Mouse (Mus musculus): ENCODE measurements around the gene Gba2.

The Gba2 gene

GRCm38 (mm10) chr4:43580721-43581120, 2.0 kb upstream of the Gba2 start:
- DNase-seq, result no peak

DNA sequence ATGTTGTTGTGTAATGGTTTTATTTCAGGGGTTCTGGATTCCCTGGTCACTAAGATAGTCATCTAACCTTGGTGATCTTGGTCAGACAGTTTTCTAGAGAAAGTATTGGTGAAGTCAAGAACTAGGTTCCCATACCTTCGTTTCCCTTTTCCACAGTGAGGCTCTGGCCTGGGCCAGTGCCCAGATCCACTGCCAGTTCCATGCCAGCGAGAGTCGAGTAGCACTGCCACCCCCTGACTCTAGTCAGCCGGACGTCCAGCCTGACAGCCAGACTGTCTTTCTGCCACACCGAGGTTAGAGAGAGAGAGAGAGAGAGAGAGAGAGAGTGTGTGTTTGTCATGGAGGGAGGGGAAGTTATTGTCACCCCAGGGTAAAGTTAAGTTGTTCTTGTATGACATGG, 1.1 kb upstream of the Gba2 start:
- DNase-seq, result no peak

DNA sequence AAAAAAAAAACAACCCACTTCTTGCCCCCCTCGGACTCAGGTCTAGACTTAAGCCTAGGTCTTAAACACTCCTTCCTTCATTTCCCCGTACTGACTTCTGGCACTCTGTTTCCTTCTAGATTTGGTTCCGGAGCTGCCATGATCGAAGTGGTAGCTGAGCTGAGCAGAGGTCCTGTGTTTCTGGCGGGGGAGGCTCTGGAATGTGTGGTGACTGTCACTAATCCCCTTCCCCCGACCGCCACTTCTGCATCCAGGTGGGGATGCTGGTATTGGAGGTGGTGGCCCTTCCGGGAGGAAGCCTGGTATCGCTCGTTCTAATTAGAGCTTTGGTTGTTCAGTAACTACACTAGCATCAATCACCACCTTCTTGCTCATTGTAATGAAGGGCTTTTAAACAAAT, 583 bp upstream of the Gba2 start:
- DNase-seq, result no peak

DNA sequence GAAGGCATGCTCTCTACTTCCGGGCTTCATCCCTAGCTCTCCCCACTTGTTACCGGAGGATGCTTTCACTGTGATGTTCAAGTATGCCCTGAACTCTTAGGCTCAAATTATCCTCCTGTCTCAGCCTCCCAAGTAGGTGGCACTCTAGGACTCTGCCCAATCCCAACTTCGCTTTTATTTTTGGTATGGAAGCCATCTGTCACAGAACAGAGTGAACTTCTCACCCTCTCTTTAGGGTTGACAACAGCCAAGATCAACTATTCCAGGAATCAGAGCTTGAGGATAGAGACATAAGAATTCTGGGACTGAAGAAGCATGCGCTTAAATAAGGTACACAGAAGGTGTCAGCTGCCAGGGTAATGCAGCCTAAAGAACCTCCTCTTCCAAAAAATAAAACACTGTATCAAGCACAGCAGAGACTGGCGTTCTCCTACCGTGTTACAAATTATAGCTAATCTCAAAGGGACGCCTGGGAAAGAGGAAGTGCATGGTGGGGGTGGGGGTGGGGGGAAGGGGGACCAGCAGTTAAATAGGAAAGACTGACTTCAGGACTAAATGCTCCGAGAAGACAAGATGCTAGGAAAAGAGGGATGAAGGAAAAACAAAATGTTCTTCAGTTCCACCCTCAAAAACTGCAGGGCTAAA, 1.3 kb downstream of the Gba2 start:
- DNase-seq, result no peak

DNA sequence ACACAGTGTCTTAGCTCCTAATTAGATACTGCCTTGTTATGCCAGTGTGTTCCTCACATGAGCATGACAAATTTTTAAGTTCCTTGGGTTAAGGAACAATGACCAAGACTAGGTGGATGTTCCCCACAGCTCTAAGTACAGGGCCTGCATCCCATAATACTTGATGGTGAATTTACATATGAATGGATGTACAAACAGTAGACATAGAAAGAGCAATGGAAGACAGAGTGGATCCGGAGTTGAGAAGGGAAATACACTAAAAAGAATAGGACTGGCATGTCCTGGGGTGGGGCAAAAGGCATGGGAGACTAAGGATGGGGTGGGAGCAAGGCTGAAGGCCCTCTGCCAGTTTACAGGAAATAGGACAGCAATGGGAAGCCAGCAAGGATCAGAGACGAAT, 3.3 kb downstream of the Gba2 start:
- DNase-seq, result no peak

- DNase-seq, result no peak
These were observed 5.1 kb downstream of the Gba2 start for GRCm38 (mm10) chr4:43573561-43573960.

GRCm38 (mm10) chr4:43571395-43572045, 7.2 kb downstream of the Gba2 start:
- no peak for DNase-seq

DNA sequence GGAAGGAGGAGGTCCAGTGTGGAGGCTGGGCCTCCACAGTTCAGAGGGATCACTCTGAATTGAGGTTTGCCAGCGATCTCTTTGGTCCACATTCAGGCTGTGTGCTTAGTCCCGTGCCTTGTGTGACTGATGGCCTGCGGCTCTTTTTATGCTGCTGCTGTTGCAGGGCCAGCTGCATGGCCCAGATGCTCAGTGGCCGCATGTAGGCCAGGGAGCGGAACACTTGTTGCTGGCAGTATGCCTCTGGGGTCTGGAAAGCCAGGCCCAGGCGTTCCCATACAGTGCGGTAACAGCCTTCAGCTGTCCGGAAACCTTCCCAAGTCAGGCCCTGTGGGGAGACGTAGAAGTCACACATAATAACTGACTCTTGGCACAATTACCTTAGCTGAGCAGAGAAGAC, 11.5 kb downstream of the Gba2 start:
- DNase-seq, result no peak

- DNase-seq, result no peak
These were observed 14.4 kb downstream of the Gba2 start for GRCm38 (mm10) chr4:43564231-43564630.

DNA sequence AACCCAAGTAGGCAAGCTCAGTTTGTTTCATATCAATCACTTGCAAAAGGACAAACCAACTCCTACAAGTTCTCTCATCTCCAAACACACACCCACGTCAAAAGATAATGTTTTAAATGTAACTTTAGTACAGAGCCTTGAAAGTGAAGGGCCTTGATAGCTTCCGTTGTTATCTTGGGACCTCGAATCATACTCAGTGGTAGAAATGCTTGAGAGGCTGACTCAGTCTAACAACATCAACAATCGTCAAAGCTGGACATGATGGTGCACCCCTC, 15.1 kb downstream of the Gba2 start:
- no peak for DNase-seq

GRCm38 (mm10) chr4:43562769-43563600, 15.7 kb downstream of the Gba2 start:
- DNase-seq, result no peak

- peak; percentile 98 for DNase-seq
These were observed 16.5 kb downstream of the Gba2 start, which contains the start of the genes Creb3 and Tln1 for GRCm38 (mm10) chr4:43561997-43562768. Creb3 (plus strand) TSS chr4:43562332. Tln1 (minus strand) TSS chr4:43562691.

GRCm38 (mm10) chr4:43561436-43561996, 17.2 kb downstream of the Gba2 start:
- peak; percentile 34 for DNase-seq

DNA sequence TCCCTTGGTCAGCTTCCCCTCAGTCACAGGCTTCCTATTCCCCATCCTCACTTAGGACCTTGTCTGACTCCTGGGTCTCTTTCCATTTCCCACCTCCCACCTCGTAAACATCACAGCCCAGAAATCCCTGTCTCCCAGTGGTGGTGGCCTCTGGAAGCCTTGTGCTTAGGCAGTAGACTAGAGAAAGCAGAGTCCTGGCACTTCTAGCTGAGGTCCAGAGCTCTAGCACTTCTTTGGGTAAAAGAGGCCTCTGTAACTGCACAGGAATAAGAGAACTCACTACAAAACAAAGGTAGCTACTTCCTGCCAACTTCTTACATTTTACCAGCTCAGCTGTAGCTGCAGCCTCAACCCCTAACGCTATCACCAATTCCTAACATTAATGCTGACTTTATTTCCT, 17.7 kb downstream of the Gba2 start:
- no peak for DNase-seq

- peak; percentile 28 for DNase-seq
These were observed 18.4 kb downstream of the Gba2 start for GRCm38 (mm10) chr4:43560243-43560611.

DNA sequence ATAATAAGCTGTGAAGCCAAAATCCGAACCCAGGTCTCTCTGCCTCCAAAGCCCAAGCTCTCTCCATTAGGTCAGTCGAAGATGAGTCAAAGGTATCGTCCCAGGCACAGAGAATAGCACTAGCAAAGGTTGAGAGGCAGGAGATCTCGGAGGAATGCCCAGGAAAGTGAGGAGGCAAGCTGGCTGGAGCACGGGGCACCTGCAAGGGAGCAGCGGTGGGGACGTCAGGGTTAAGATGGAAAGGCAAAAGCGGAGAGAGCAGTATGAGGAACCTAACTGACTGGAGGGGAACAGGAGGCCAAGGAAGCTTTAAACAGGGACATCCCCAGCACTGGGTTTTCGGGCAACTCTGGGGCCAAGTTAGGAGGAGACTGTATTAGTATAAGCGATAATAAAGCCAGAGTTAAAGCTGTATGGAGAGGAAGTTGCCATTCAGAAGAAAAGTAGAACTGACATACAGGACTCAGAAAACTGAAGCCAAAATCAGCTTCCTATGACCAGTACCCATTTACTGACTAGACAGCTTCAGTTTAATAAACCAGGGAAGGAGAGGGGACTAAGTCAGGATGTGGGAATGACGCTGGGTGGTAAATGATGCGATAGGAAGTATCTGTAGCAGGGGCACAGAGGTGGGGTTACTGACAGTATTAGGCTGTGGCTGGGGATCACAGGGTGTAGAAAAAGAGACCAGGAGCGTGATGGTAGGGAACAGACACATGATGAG, 19.0 kb downstream of the Gba2 start:
- DNase-seq, result no peak

- peak; percentile 87 for DNase-seq
These were observed 19.9 kb downstream of the Gba2 start for GRCm38 (mm10) chr4:43558631-43559356.

GRCm38 (mm10) chr4:43558028-43558630, 20.5 kb downstream of the Gba2 start:
- peak; percentile 70 for DNase-seq

DNA sequence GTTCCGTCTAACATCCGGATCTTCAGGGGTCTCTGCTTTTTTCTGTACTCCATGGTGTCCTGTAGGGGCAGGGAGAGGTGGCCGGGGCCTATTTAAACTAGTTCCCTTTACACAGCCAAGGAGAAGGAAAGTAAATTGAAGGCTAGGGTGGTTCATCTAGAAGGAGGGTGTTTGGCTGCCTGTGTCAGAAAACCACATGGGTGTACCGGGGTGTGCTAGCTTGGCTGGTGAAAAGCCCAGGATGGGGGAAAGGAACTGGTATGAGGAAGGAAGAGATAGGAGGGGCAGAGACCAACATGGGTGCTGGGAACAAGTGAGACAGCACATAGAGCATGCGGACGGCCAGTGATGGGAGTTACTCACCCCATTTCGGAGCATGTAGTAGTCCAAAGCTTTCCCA, 22.7 kb downstream of the Gba2 start:
- no peak for DNase-seq

DNA sequence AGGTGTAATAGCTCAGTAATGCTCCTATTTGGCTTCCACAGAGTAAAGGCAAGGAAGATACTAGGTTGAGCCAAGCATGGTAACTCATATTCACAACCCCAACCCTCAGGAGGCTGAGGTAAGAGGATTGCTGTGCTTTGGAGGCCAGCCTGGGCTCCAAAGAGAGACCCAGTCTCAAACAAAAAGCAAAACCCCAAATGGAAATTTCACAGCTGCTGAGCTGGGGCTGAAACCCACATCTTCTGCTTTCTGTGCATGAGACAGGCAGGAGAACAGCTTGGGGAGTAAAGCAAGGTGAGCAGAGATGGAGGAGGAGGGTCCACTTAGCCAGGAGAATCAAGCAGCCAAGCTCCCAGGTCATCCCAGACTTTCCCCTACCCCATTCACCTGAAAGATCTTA, 24.8 kb downstream of the Gba2 start:
- no peak for DNase-seq

DNA sequence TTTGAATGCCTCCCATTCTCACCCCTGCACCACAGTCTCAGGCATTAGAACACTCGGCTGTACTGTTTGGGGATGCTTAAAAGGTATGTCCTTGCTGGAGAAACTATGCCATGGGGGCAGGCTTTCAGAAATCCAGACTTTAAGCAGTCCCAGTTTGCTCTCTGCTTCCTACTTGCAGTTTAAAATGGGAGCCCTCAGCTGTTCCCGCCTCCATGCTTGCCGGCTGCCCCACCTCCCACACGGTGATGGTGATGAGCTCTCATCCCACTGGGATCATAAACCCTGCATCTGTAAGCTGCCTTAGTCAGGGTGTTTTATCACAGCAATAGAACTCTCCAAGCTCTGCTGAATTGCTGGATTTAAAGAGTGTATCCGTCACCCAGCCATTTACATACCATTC, 26.2 kb downstream of the Gba2 start:
- DNase-seq, result no peak
